Mouse (Mus musculus): ENCODE measurements around the gene Cnih4.

- peak; percentile 31 for TF ChIP-seq CTCF (IDR thresholded peaks at IDR 0.05)
- no peak for TF ChIP-seq EP300 (IDR thresholded peaks at IDR 0.05)
Observed at GRCm38 (mm10) chr1:181149373-181150017, 5.0 kb downstream of the Cnih4 start.
